Mouse (Mus musculus) c-Kit-positive CD71-positive TER-119-positive erythroid progenitor cells, embryonic 14.5 days (primary cell): ENCODE results near the gene Hs2st1.
"Not testable (repeated sequence)": the region's sequence is repeated elsewhere in the genome, so short reads cannot be mapped to it uniquely, and the experiment has no call there.

Experiments
- DNase-seq: peaks from one replicate; pipeline ENCODE4 v3.0.0-alpha.2; 2013; ENCODE audit warnings: low spot score

The Hs2st1 gene

DNA sequence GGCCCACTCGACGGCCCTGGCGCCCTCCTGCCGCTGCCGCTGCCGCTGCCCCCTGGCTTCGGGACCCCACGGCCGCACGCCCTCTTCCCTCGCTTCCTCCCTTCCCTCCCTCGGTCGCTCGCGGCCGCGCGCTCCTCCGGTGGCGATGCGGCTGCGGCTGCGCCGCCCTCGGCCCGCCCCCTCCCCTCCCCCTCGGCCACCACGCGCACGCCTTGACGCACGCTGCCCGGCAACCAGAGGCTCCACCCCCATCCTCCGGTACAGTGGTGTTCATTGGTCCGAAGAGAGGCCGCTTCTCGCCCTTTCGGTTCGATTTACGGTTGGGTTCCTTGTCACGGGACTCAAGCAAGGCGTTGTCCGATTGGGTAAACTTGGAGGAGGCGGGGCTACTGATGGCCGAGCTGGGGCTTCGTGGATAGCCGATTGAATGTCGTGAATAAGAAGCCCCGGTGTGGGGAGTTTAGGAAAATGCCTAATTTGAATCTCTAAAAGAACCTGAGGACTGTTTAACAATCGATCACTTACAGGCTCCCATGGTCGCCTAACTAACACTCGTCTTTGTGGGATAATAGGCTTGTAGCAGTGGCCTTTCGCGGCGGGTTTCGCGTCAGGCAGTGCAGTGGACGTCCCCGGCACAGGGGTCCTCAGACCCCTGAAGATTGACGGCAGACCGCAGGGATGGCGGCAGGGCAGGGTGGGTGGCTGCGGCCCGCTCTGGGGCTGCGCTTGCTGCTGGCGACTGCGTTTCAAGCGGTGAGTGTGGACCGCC lies at the start of gene Hs2st1, which contains the start of gene Selenof:
Gene Hs2st1 (minus strand): TSS at position 135 of the 769 bp plus-strand sequence.
Gene Selenof (plus strand): TSS at position 258 of the 769 bp plus-strand sequence.
- peak; percentile 99 for DNase-seq

DNA sequence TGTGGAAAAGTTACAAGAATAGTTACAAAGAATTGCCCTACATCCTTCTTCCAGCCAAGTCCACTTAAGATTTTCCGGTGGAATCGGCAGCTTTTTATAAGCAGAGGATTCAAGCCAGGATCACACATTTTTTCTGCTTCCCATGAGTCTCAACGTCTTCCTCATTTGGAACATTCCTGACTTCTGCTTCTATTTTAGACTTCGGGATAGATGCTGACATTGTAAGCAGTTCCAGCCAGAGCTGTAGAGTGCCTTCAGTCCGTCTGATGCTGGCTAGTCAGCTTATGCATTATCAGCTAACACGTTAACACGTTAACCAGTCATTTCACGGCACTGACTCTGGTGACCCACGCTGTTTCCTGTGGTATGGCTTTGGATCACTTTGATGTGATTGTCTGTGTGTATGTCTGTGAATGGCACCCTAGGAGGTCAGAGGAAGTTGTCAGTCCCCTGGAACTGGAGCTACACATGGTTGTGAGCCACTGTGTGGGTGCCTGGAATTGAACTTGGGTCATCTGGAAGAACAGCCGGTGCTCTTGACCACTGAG lies 47.7 kb upstream of the Hs2st1 start:
- DNase-seq: no peak

DNA sequence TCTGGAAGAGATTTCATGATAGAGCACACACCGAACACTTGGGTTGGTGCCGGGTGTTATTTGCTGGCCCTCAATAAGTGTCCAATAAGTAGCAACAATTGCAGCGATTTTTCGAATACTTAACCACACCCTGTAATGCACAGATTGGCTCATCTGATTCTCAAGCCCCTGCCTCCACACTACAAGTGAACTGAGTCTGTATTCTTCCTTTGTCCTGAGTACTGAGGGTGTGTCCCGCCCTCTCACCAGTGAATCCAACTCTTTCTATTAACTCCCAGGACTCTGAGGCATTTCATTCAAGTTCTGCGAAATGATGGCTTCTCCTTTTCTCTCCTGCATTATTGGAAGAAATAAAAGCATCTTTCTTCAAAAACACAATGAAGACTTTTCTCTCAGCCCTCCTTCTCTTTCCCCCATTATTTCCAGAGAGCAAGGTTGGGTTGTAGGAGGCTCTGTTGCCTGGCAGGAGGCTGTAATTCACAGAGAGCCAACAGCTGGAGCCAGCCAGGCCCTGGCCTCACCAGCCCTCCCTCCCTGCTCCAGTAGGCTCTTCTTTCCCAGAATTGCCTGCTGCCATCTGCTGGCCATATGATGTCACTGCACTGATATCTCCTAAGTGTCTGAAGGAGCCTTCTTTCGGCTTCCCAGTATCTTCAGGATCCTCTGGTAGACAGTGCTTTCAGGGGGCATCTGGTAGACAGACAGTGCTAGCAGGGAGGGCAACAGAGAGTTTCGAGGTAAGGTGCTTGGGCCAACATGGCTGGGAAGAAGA lies 46.9 kb upstream of the Hs2st1 start:
- DNase-seq: peak; percentile 76

DNA sequence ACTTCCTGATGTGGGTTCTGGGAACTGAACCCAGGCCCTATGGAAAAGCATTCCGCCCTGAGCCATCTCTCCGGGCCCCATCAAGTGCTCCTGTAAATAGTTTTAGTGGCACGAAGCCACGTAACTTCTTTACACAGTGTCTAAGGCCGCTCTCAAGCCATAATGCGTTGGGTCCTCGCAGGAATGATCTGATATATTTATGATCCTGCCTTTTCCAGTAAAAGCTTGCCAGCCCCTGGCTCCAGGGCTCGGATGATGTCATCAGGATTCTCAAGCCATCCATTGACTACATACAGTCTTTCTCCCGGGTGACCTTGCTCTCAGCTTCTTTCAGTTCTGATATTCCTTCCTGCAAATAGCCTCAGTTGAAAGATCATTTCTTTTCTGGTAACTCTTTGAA lies 45.5 kb upstream of the Hs2st1 start:
- no peak for DNase-seq

DNA sequence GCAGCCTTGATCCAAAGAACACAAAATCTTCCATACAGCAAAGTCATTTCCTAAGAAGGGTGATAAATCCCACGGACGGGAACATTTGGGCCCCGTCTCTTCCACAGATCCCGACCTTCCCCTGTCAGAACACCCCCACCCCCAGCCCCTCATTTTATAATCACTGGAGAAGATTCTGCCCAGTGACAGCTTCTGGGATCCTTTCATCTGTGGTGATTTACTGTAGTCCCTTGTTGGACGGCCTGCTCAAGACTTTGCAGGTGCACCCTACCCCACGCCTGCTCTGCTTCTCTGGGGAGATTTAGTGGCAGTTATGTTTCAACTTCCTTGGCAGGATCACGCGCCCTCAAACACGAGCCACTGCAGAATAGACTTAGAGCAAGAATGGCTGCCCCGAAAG lies 44.7 kb upstream of the Hs2st1 start:
- no peak for DNase-seq

DNA sequence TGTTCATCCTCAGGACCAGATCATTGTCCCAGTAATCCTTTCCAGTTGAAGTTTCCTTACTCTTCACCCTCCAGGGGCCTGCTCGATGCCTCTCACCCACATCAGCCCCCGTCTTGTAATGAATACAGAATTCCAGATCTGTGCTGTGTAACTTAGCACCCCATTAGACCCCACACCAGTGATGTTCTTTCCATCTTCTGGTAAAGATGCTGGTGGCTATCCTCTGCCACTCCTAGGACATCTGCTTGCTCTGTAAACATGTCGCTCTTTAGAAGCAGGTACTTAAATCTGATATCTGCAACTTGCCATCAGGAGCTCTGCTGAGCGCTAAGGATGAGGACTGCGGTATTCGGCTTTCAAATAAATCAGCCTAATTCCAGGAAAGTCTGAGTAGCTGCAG lies 44.3 kb upstream of the Hs2st1 start:
- DNase-seq: no peak

DNA sequence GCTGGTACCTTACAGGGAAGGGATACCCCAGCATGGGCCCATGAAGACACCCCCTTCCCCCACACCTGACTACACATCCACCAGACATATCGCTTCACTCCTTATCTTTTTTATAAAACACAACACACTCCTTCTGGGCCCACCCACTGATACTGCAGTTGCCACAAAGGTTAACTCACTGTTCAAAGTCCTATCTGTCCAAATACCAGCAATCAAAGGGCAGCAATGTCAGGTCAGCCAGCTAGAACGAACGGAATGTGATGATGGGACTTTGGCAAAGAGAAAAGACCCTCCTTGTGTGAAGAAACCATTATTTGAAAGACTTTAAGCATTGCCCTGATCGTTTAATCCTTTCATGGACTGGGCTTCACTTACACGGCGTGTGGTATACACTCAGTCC lies 42.4 kb upstream of the Hs2st1 start:
- DNase-seq: no peak

DNA sequence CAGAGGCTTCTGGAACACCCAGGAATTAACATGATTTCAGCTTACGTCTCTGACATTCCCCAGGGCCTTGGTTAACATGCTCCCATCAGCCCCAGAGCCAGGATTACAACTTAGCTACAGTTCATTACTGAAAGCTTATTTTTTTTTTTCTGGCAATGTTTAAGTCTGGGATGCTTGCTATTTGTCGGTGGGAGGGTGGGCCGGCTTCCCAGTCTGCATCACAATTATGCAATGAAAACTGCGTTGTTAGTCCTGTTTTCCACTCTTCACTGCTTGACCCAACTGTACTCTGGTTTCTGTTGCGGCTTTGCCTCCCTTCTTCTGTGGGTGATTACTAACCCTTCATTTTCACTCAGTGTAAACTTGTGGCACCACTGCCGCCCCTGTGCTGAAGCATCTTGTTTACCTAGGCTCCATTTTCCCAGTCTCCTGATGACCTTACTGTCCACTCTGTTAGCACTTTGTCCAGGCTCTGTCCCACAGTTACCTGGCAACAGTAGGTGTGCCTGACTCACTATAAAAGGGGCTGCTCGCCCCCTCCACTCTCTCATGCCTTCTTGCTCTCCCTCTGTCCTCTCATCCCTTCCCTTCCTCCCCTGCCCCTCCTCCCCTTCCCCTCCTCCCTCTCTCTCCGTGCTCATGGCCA lies 41.8 kb upstream of the Hs2st1 start:
- DNase-seq: no peak

DNA sequence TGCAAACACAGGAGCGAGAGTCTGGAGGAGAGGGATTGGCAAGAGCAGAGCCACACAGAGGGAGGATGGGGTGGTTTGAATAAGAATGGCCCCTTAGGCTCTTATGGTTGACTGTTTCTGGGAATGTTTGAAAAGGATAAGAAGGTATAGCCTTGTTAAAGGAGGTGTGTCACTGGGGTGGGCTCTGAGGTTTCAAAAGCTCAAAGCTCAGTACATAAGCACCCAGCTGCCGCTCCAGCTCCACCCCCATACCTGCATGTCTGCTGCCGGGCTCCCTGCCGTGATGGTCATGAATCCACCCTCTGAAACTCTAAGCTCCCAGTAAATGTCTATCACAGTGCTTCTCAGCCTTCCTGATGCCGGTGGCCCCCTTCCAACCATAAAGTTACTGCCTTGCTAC lies 40.8 kb upstream of the Hs2st1 start:
- no peak for DNase-seq

DNA sequence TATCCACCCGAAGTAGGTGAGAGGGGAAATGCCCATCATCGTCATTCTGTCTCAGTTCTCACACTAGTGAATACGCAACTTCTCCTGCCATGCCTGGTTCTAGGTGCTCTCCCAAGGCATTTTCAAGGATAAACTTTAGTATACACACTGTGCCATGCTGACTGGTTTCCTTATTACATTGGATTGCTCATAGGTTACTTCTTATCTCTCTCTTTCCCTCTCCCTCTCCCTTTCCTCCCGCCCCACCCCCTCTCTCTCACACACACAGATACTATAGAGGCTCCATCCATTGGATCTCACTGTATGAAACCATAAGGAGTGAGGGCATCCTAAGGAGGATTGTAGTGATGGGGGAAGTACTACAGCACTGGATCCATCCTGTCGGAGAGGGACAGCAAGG lies 38.1 kb upstream of the Hs2st1 start:
- DNase-seq: no peak

DNA sequence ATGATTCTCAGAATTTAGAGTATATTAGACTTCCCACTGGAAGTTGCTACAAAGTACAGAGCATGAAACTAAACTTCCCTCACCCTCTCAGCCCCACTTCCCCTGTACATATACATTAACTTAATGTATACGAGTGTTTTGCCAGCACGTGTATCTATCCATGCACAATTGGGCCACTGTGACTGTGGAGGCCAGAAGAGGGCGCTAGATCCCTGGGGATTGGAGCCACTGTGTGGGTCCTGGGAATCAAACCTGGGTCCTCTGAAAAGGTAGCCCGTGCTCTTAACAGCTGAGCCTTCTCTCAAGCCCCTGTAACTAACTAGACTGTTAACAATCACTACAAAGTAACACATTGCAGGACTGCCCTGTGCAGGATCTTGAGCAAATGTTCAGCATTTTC lies 36.5 kb upstream of the Hs2st1 start:
- peak; percentile 41 for DNase-seq

DNA sequence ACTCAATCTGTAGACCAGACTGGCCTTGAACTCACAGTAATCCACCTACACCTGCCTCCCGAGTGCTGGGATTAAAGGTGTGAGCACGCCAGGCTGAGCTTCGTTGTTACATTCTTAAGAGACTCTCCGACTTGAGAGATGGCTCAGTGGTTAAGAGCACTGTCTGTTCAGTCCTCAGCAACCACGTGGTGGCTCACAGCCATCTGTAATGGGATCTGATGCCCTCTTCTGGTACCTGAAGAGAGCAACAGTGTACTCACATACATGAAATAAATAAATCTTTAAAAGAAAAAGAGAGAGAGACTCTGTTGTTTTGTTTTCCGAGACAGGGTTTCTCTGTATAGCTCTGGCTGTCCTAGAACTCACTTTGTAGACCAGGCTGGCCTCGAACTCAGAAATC lies 35.8 kb upstream of the Hs2st1 start:
- DNase-seq: not testable (repeated sequence)

DNA sequence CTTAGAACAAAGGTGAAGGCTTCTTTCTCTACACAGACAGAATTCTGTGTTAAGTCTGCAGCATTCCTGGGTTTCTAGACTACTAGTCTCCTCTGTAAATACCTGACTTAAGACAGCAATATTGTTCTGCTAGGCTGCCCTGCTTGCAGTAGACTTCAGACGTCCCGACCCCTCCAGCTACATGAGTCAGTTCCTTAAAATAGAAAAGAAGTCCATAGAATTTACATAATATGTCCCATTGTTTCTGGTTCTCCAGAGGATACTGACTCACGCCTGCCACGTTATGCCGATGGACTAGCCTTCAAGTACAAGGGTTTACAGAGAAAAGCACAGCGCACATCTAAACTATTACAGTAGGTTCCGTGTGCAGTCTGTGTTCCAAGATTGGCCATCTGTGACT lies 34.2 kb upstream of the Hs2st1 start:
- no peak for DNase-seq

DNA sequence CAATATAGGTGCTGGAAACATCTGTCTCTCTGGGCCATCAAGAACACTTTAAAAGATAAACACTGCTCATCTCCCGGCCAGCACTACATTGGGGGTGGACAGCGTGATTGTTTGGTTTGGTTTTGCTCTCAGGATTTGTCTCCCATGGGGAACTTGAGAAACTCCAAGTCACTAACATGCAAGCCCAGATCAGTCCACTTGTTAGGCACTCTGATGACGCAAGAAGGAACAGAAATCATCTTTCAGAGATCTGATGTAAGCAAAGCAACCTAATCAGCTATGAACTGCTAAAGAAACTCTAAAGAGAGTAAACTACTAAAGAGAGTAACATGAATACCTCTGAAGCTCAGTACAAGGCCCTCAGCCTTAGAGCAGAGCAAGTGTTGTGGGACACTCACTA lies 33.6 kb upstream of the Hs2st1 start:
- DNase-seq: no peak

DNA sequence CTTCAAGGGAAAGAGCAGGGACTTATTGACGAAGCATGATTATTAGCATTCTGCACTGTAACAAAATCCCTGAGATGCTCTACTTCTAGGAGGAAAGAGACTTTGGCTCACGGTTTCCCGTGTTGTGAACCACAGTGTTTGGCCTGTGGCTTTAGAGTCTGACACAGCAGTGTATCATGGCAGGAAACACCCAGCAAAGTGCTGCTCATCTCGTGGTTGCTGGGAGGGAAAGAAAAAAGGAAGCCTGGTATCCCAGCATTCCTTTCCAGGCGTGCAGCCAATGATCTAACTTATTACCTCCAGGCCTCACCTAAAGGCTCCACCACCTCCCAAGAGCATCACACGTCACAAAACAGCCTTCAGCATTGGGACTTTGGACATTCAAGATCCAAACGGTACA lies 32.8 kb upstream of the Hs2st1 start:
- no peak for DNase-seq

DNA sequence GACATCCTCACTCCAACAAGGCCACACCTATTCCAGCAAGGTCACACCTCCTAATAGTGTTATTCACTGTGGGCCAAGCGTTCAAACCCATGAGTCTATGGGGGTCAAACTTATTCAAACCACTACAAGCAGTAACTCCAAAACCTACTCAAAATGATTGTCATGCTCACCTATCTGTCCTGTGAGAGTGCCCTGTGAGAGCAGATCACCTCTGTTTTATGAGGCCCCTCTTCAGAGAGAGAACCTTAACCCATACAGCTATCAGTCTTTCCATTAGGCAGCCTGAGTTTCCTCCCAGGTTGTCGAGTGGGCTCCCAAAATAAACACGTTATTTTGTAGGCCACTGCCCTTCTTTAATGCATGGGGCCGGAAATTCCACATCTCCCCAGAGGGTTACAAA lies 32.4 kb upstream of the Hs2st1 start:
- DNase-seq: no peak

DNA sequence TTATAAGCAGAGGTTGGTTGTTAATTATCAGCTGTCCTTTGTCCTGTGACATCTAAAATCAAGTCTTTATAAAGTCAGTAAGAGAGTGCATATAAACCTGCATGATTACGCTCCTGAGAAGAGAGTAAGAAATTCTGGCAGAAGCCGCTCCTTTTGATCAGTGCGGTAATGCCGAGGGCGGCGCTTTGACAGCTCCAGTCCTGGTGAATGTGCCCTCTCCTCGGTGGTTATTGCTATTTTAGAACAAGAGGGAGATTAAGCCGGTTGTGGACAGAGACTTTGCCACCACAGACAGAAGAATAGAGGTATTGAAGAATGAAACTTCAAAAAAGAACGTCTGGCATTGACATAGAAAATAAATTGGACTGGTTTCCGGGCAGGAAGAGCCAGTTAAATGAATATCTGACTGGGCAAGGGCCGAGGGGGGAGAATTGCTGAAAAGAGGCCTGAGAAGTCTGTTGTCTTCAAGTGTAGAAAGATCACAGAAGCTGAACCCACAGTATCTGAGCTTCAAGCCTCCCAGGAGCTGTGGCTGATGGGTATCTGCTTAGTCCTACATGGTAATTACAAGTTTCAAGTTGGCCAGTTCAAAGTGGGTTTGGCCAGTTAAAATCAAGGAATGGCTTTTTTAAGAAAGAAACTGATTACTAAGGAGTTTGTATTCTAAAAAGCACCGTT lies 27.9 kb upstream of the Hs2st1 start:
- no peak for DNase-seq

DNA sequence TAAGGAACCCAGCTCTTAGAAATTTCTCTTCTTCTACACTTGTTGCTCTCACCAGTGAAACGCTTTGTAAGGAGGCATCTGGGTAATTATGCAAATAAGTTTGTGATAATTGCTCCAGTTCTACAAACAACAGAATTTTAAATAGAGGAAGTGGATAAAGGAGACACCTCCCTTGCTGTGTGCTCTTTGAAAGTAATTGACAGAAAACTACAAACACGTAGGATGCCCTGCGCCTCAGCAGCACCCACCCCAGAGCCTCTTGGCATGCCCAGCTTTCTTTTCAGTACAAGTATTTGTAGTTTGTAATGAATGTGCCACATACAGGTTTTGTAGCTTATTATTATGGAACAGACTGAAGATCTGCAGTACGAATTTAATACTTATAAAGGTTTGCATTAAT lies 27.1 kb upstream of the Hs2st1 start:
- no peak for DNase-seq

DNA sequence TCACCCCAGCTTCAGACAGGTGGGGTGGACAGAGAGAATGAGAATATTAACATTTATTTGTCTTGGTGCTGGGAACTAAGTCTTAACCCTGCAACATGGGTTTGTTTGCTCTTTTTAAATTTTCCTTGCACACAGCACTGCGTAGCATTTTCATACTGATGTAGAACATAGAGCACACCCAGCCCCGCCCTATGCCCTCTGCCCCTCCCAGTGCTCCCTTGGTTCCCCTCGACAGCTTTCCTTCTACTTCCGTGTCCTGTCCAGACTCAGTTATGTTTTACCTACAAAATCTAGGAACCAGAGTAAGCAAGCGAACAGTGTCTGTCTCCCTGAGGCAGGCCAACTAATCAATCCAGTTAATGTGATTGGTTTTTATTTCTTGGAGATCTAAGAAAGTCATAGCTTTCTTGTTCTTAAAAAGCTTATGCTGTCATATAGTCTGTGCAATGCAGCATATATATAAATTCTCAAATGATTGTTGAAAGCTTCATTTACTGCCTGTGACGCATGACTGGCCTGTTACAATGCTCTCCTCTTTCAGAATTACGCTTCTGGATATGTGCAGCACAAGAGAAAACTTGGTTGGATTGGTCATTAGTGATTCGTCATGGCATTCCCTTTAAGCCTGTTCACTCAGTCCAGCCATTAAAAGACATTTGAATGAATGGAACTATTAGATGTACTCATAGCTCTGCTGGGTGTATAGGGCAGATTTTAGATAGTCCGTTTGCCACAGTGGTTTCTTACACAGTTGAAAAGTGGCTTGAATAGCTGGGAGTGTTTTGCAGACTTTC lies 23.2 kb upstream of the Hs2st1 start:
- DNase-seq: no peak

DNA sequence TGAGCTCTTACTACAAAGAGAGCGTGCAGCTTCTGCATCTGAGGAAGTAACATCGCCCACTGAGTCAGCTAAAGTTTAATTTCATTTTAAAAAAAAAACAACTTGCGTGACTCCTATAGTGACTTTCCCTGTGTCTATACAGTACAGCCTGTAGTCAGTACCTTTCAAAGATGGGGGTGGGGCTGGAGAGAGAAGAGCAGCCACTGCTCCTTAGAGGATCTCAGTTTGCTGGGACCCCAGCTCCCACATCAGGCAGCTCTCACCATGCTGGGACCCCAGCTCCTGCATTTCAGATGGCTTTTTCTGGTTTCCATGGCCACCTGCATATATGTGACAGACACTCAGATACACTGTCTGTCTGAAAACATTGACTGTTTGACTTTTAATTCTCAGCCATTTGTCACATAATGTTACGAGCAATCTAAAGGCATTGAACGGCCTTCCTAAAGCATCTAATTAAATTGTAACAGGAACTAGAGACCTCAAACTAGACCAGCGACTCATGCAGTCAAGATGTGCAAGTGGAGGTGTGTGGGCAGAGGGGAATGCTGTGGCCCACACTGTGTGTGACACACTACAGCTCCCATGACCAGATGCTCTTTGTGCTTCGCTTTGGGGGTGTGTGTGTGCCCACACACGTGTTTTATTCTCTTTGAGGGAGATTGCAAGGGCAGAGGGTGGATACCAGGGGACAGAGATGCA lies 19.4 kb upstream of the Hs2st1 start:
- no peak for DNase-seq

DNA sequence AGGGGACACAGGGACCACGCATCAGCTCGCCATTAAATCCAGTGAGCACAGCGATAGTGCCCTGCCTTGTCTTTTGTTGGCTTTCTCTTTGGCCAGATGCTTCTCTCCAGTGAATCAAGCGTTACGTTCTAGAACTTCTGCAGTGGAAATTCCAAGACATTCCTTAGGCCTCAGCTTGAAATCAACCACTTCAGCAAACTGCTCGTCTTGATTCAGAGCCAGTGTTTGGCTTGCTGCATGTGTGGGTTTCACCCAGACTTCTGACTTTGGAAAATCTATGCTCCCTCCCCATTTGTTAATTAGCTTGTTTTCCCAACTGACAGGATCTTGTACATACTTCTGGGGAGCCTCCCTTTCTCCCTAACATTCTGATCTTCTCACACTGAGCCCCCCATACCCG lies 16.8 kb upstream of the Hs2st1 start:
- no peak for DNase-seq
